8 mouse cellular contexts compared by ENCODE assay signal in genomic region chr8:94917851-94918495, GRCm38 (mm10). TPM values are rescaled to one million over a fixed set of nuclear protein-coding genes. Genes with fewer than 3 reads are reported as not detected.
DNase-seq lines count a peak whose midpoint lies in the region; ATAC-seq and TF ChIP-seq lines count a peak whose summit lies in the region.

Ccdc102a (minus strand) TSS chr8:94918098.

- H3K9me3 ChIP-seq in embryonic facial prominence, embryonic 13.5 days, result no peaks in the 10 kb centered on the region
- H3K9me3 ChIP-seq in heart, postnatal 0 days (replicated peaks; ENCODE audit: control insufficient read depth, low read length), result no peaks in the 10 kb centered on the region
- no peaks in the 10 kb centered on the region for H3K9me3 ChIP-seq in limb, embryonic 12.5 days
- H3K9me3 ChIP-seq in midbrain, embryonic 15.5 days, result no peaks in the 10 kb centered on the region

- peak; percentile 48 for ATAC-seq in embryonic facial prominence, embryonic 13.5 days (ENCODE audit: insufficient number of reproducible peaks, insufficient read depth, low FRiP score, low TSS enrichment, low read depth)
- peak; percentile 62 for ATAC-seq in heart, postnatal 0 days (ENCODE audit: insufficient read depth, low read depth)
- ATAC-seq in limb, embryonic 12.5 days (ENCODE audit: insufficient number of reproducible peaks, insufficient read depth, low FRiP score, low TSS enrichment, low read depth), result peak; percentile 28
- peak; percentile 28 for ATAC-seq in midbrain, embryonic 15.5 days (replicated peaks)

- no peak for TF ChIP-seq CTCF in left cerebral cortex, adult 2 months (IDR thresholded peaks at IDR 0.05)
- no peak for TF ChIP-seq CTCF in heart, postnatal 0 days (IDR thresholded peaks at IDR 0.05; ENCODE audit: low read depth)

- H3K27ac ChIP-seq in left cerebral cortex, adult 2 months, result peak within 1 kb of the TSS; percentile 32
- peak within 1 kb of the TSS; percentile 90 for H3K27ac ChIP-seq in embryonic facial prominence, embryonic 13.5 days
- peak within 1 kb of the TSS; percentile 86 for H3K27ac ChIP-seq in heart, postnatal 0 days (ENCODE audit: low read depth)
- peak within 1 kb of the TSS; percentile 90 for H3K27ac ChIP-seq in limb, embryonic 12.5 days
- H3K27ac ChIP-seq in midbrain, embryonic 15.5 days, result peak within 1 kb of the TSS; percentile 34; the same call in 1 of the 2 replicates

- intact Hi-C loops in left cerebral cortex, adult 2 months (cut with DNase I), result no loop called here

- peaks cover 10% of the 10 kb centered on the region; the same call in 1 of the 2 replicates for H3K27me3 ChIP-seq in embryonic facial prominence, embryonic 13.5 days
- no peaks in the 10 kb centered on the region for H3K27me3 ChIP-seq in heart, postnatal 0 days (ENCODE audit: control insufficient read depth, insufficient read depth, low read length)
- H3K27me3 ChIP-seq in limb, embryonic 12.5 days, result peaks cover 9% of the 10 kb centered on the region
- H3K27me3 ChIP-seq in midbrain, embryonic 15.5 days (replicated peaks), result peaks cover 52% of the 10 kb centered on the region

- H3K4me1 ChIP-seq in embryonic facial prominence, embryonic 13.5 days, result peaks cover 47% of the 10 kb centered on the region
- peaks cover 40% of the 10 kb centered on the region for H3K4me1 ChIP-seq in heart, postnatal 0 days (ENCODE audit: control insufficient read depth, insufficient read depth)
- peaks cover 40% of the 10 kb centered on the region for H3K4me1 ChIP-seq in limb, embryonic 12.5 days (replicated peaks)
- H3K4me1 ChIP-seq in midbrain, embryonic 15.5 days, result peaks cover 29% of the 10 kb centered on the region

- no peak for TF ChIP-seq EP300 in heart, postnatal 0 days (IDR thresholded peaks at IDR 0.05; ENCODE audit: low read depth)

- DNase-seq in left cerebral cortex, adult 2 months (ENCODE audit: extremely low spot score in 1 of 2, low spot score in 2 of 2), result peak in 1 of 2 experiments; percentile 19
- no peak for DNase-seq in left cerebral cortex, adult 8-10 months (ENCODE audit: low spot score in 2 of 2)
- DNase-seq in heart, postnatal 0 days (ENCODE audit: low spot score), result no peak
- DNase-seq in yolk sac, embryonic 10.5 days (ENCODE audit: low spot score), result peak; percentile 78
- DNase-seq in cerebellum, postnatal 14 days, result no peak

- WGBS in embryonic facial prominence, embryonic 13.5 days, result 3% methylated on average over 34 of the region's 51 CpGs
- 2% methylated on average over 47 of the region's 51 CpGs for WGBS in heart, postnatal 0 days
- 3% methylated on average over 45 of the region's 51 CpGs for WGBS in limb, embryonic 12.5 days
- WGBS in midbrain, embryonic 15.5 days, result 3% methylated on average over 49 of the region's 51 CpGs

- H3K9ac ChIP-seq in embryonic facial prominence, embryonic 13.5 days, result peak within 1 kb of the TSS; percentile 92
- peak within 1 kb of the TSS; percentile 83 for H3K9ac ChIP-seq in heart, postnatal 0 days (replicated peaks; ENCODE audit: low read depth, low read length)
- H3K9ac ChIP-seq in limb, embryonic 12.5 days (replicated peaks), result peak within 1 kb of the TSS; percentile 89
- H3K9ac ChIP-seq in midbrain, embryonic 15.5 days, result peak within 1 kb of the TSS; percentile 16

- H3K4me2 ChIP-seq in embryonic facial prominence, embryonic 13.5 days, result peak within 1 kb of the TSS; percentile 85
- H3K4me2 ChIP-seq in heart, postnatal 0 days (ENCODE audit: low read depth, low read length), result peak within 1 kb of the TSS; percentile 89
- H3K4me2 ChIP-seq in limb, embryonic 12.5 days, result peak within 1 kb of the TSS; percentile 78
- H3K4me2 ChIP-seq in midbrain, embryonic 15.5 days, result peak within 1 kb of the TSS; percentile 90

- H3K4me3 ChIP-seq in left cerebral cortex, adult 2 months, result peak within 1 kb of the TSS; percentile 45
- H3K4me3 ChIP-seq in embryonic facial prominence, embryonic 13.5 days, result peak within 1 kb of the TSS; percentile 82
- peak within 1 kb of the TSS; percentile 83 for H3K4me3 ChIP-seq in heart, postnatal 0 days (ENCODE audit: low read depth, low read length)
- H3K4me3 ChIP-seq in limb, embryonic 12.5 days (replicated peaks), result peak within 1 kb of the TSS; percentile 82
- H3K4me3 ChIP-seq in midbrain, embryonic 15.5 days, result peak within 1 kb of the TSS; percentile 51

- no peaks in the 10 kb centered on the region for H3K36me3 ChIP-seq in embryonic facial prominence, embryonic 13.5 days
- H3K36me3 ChIP-seq in heart, postnatal 0 days (replicated peaks; ENCODE audit: control insufficient read depth, insufficient read depth, low read length), result peaks cover 5% of the 10 kb centered on the region
- peaks cover 3% of the 10 kb centered on the region for H3K36me3 ChIP-seq in limb, embryonic 12.5 days
- H3K36me3 ChIP-seq in midbrain, embryonic 15.5 days (replicated peaks), result no peaks in the 10 kb centered on the region

RNA-seq across cellular contexts. Expression of gene Ccdc102a, which starts in this region (rescaled TPM):
- total RNA-seq in left cerebral cortex, adult 2 months (2021), result 1 to 10 TPM; 1.6 to 2.0 TPM
- total RNA-seq in left cerebral cortex, adult 8-10 months (2022), result 1 to 10 TPM; 1.2 to 2.2 (median 1.8) TPM
- polyA plus RNA-seq in embryonic facial prominence, embryonic 13.5 days (2015; fragmentation: Nextera tagmentation; extraction: Ambion mirVana), result 38.0 and 40.7 TPM in 2 replicates
- total RNA-seq in heart, postnatal 0 days (2014; rRNA removed; ENCODE audit: low replicate concordance), result 12.4 and 24.7 TPM in 2 replicates
- polyA plus RNA-seq in heart, postnatal 0 days (2015; fragmentation: Nextera tagmentation; extraction: Ambion mirVana), result 10.1 and 10.6 TPM in 2 replicates
- polyA plus RNA-seq in limb, embryonic 12.5 days (2016; fragmentation: Nextera tagmentation; extraction: Ambion mirVana), result 48.5 and 52.6 TPM in 2 replicates
- polyA plus RNA-seq in midbrain, embryonic 15.5 days (2015; fragmentation: Nextera tagmentation; extraction: Ambion mirVana), result 4.9 and 6.0 TPM in 2 replicates

Comparison
In these comparisons a context has a peak if more than half of its experiments do, and no peak if none do; other contexts are left out.
1. H3K27ac ChIP-seq: peak in every context shown above with its lines; median percentile 90 in embryonic facial prominence, embryonic 13.5 days; 90 in limb, embryonic 12.5 days; 86 in heart, postnatal 0 days; 34 in midbrain, embryonic 15.5 days; 32 in left cerebral cortex, adult 2 months.
2. H3K9ac ChIP-seq: peak in every context shown above with its lines; median percentile 92 in embryonic facial prominence, embryonic 13.5 days; 89 in limb, embryonic 12.5 days; 83 in heart, postnatal 0 days; 16 in midbrain, embryonic 15.5 days.